Mouse (Mus musculus): ENCODE data around the gene Gm6803. TPM values are rescaled to one million over a fixed set of nuclear protein-coding genes. Genes with fewer than 3 reads are reported as not detected.
"Not testable (repeated sequence)": the region's sequence is repeated elsewhere in the genome, so short reads cannot be mapped to it uniquely, and the experiment has no call there.

Gene Gm6803
- polyA plus RNA-seq (2016; fragmentation: Nextera tagmentation; extraction: Ambion mirVana): not detected in 2 replicates

- not testable (repeated sequence) for DNase-seq (ENCODE audit: low spot score); H3K4me1 ChIP-seq; H3K27me3 ChIP-seq (ENCODE audit: insufficient read depth, poor library complexity, severe bottlenecking); H3K36me3 ChIP-seq; H3K9me3 ChIP-seq; H3K4me3 ChIP-seq; H3K27ac ChIP-seq
- WGBS: 69% methylated on average over 2 of the region's 2 CpGs
Measured at GRCm38 (mm10) chr12:88018671-88019070, at the start of gene Gm6803. Gene Gm6803, minus strand, starts transcription at chr12:88018771.

GRCm38 (mm10) chr12:88045226-88045625, 26.7 kb upstream of the Gm6803 start:
- 62% methylated on average over 1 of the region's 1 CpGs for WGBS
- H3K9me3 ChIP-seq; H3K27me3 ChIP-seq (ENCODE audit: insufficient read depth, poor library complexity, severe bottlenecking); DNase-seq (ENCODE audit: low spot score); H3K4me3 ChIP-seq; H3K27ac ChIP-seq; H3K4me1 ChIP-seq; H3K36me3 ChIP-seq: not testable (repeated sequence)

- not testable (repeated sequence) for H3K27me3 ChIP-seq (ENCODE audit: insufficient read depth, poor library complexity, severe bottlenecking); H3K36me3 ChIP-seq; H3K9me3 ChIP-seq; H3K4me1 ChIP-seq; DNase-seq (ENCODE audit: low spot score); H3K4me3 ChIP-seq; H3K27ac ChIP-seq
- WGBS: 73% methylated on average over 1 of the region's 1 CpGs
Measured at GRCm38 (mm10) chr12:88039703-88040102, 21.1 kb upstream of the Gm6803 start.

GRCm38 (mm10) chr12:88039062-88039461, 20.5 kb upstream of the Gm6803 start:
- not testable (repeated sequence) for DNase-seq (ENCODE audit: low spot score)

GRCm38 (mm10) chr12:88032250-88032649, 13.7 kb upstream of the Gm6803 start:
- H3K36me3 ChIP-seq; H3K4me1 ChIP-seq; H3K27ac ChIP-seq; DNase-seq (ENCODE audit: low spot score); H3K27me3 ChIP-seq (ENCODE audit: insufficient read depth, poor library complexity, severe bottlenecking); H3K9me3 ChIP-seq; H3K4me3 ChIP-seq: not testable (repeated sequence)
- WGBS: 93% methylated on average over 5 of the region's 5 CpGs

More at GRCm38 (mm10) chr12:88039062-88039461, 20.5 kb upstream of the Gm6803 start:
- not testable (repeated sequence) for H3K4me1 ChIP-seq; H3K4me3 ChIP-seq; H3K9me3 ChIP-seq; H3K36me3 ChIP-seq; H3K27me3 ChIP-seq (ENCODE audit: insufficient read depth, poor library complexity, severe bottlenecking); H3K27ac ChIP-seq

GRCm38 (mm10) chr12:88026704-88027103, 8.1 kb upstream of the Gm6803 start, which contains the start of gene Gm2056:
Gene Gm2056, plus strand, starts transcription at chr12:88027004.
- 72% methylated on average over 1 of the region's 1 CpGs for WGBS
- H3K27ac ChIP-seq; H3K4me3 ChIP-seq; H3K9me3 ChIP-seq; H3K36me3 ChIP-seq; DNase-seq (ENCODE audit: low spot score); H3K27me3 ChIP-seq (ENCODE audit: insufficient read depth, poor library complexity, severe bottlenecking); H3K4me1 ChIP-seq: not testable (repeated sequence)

- not testable (repeated sequence) for H3K4me1 ChIP-seq; DNase-seq (ENCODE audit: low spot score); H3K36me3 ChIP-seq; H3K27me3 ChIP-seq (ENCODE audit: insufficient read depth, poor library complexity, severe bottlenecking); H3K9me3 ChIP-seq; H3K4me3 ChIP-seq; H3K27ac ChIP-seq
- WGBS: no CpG with 5 or more reads among the region's 1 CpGs
Measured at GRCm38 (mm10) chr12:88011548-88011947, 7.0 kb downstream of the Gm6803 start, which contains the start of gene Gm2075. Gene Gm2075, plus strand, starts transcription at chr12:88011848.

- 64% methylated on average over 3 of the region's 3 CpGs for whole genome bisulfite sequencing
- DNase-seq (ENCODE audit: low spot score); H3K27ac ChIP-seq; H3K9me3 ChIP-seq; H3K4me1 ChIP-seq; H3K36me3 ChIP-seq; H3K4me3 ChIP-seq; H3K27me3 ChIP-seq (ENCODE audit: insufficient read depth, poor library complexity, severe bottlenecking): not testable (repeated sequence)
Measured at GRCm38 (mm10) chr12:88004118-88004517, 14.5 kb downstream of the Gm6803 start.

- DNase-seq (ENCODE audit: low spot score): not testable (repeated sequence)
Measured at GRCm38 (mm10) chr12:87984000-87984399, 34.6 kb downstream of the Gm6803 start.

More at GRCm38 (mm10) chr12:87984000-87984399, 34.6 kb downstream of the Gm6803 start:
- not testable (repeated sequence) for H3K9me3 ChIP-seq; H3K27me3 ChIP-seq (ENCODE audit: insufficient read depth, poor library complexity, severe bottlenecking); H3K4me1 ChIP-seq; H3K36me3 ChIP-seq; H3K4me3 ChIP-seq; H3K27ac ChIP-seq

Other genes with a start within 250 kb of the Gm6803 start
- gene Gm21319, start 243.0 kb downstream of the Gm6803 start, polyA plus RNA-seq (2016; fragmentation: Nextera tagmentation; extraction: Ambion mirVana): not detected in 2 replicates
- gene Gm21936, start 223.3 kb downstream of the Gm6803 start, polyA plus RNA-seq (2016; fragmentation: Nextera tagmentation; extraction: Ambion mirVana): not detected in 2 replicates
- not detected in 2 replicates for gene BB287469, start 202.2 kb downstream of the Gm6803 start, polyA plus RNA-seq (2016; fragmentation: Nextera tagmentation; extraction: Ambion mirVana)
- not detected in 2 replicates for gene Gm2001, start 176.4 kb downstream of the Gm6803 start, polyA plus RNA-seq (2016; fragmentation: Nextera tagmentation; extraction: Ambion mirVana)
- not detected in 2 replicates for gene Gm2016, start 144.7 kb downstream of the Gm6803 start, polyA plus RNA-seq (2016; fragmentation: Nextera tagmentation; extraction: Ambion mirVana)
- gene Gm2022, start 123.4 kb downstream of the Gm6803 start, polyA plus RNA-seq (2016; fragmentation: Nextera tagmentation; extraction: Ambion mirVana): not detected in 2 replicates
- gene Gm2035, start 98.9 kb downstream of the Gm6803 start, polyA plus RNA-seq (2016; fragmentation: Nextera tagmentation; extraction: Ambion mirVana): not detected in 2 replicates
- not detected in 2 replicates for gene Gm2042, start 64.7 kb downstream of the Gm6803 start, polyA plus RNA-seq (2016; fragmentation: Nextera tagmentation; extraction: Ambion mirVana)
- not detected in 2 replicates for gene Gm2075, start 6.9 kb downstream of the Gm6803 start, polyA plus RNA-seq (2016; fragmentation: Nextera tagmentation; extraction: Ambion mirVana)
- gene Gm2056, start 8.2 kb upstream of the Gm6803 start, polyA plus RNA-seq (2016; fragmentation: Nextera tagmentation; extraction: Ambion mirVana): not detected in 2 replicates
- not detected in 2 replicates for gene Gm16368, start 64.9 kb upstream of the Gm6803 start, polyA plus RNA-seq (2016; fragmentation: Nextera tagmentation; extraction: Ambion mirVana)
- gene Gm10436, start 163.3 kb upstream of the Gm6803 start, polyA plus RNA-seq (2016; fragmentation: Nextera tagmentation; extraction: Ambion mirVana): not detected in 2 replicates
- gene Gm8332, start 231.3 kb upstream of the Gm6803 start, polyA plus RNA-seq (2016; fragmentation: Nextera tagmentation; extraction: Ambion mirVana): not detected in 2 replicates

Measured in heart, embryonic 10.5 days (tissue).